Mouse (Mus musculus) bone marrow, adult 2 months (tissue): ENCODE measurements around the gene Gpr50. TPM values are rescaled to one million over a fixed set of nuclear protein-coding genes. Genes with fewer than 3 reads are reported as not detected.

Experiments
- H3K27ac ChIP-seq: fragments of 200-500 bp; 2 replicates; pipeline ENCODE4 v1.5.1; 2012; ENCODE audit warnings: low read depth, mild to moderate bottlenecking, control low read depth, inconsistent platforms, low read length; ENCODE audit not compliant: control insufficient read depth, poor library complexity, insufficient read depth
- H3K4me1 ChIP-seq: fragments of 200-500 bp; 2 replicates; pipeline ENCODE4 v1.6.1; 2011; ENCODE audit warnings: low read length; ENCODE audit not compliant: control insufficient read depth, insufficient read depth
- H3K4me3 ChIP-seq: fragments of 200-500 bp; replicated peaks from 2 replicates; pipeline ENCODE3; 2011; ENCODE audit warnings: mild to moderate bottlenecking, low read depth, low read length, control low read depth; ENCODE audit not compliant: control insufficient read depth
- CTCF ChIP-seq: fragments of 200-500 bp; IDR thresholded peaks from 2 replicates; pipeline ENCODE4 v1.5.1; 2011; ENCODE audit warnings: low read length, control low read depth; ENCODE audit not compliant: control insufficient read depth, insufficient read depth
- POLR2A ChIP-seq: fragments of 200-500 bp; IDR thresholded peaks from 2 replicates; pipeline ENCODE4 v1.6.1; 2011; ENCODE audit warnings: low read depth, mild to moderate bottlenecking, control low read depth, low read length, borderline replicate concordance; ENCODE audit not compliant: control insufficient read depth
- WGBS: fragments of 180-500 bp; shearing (Covaris S2); methylation state at CpG from one replicate; pipeline ENCODE4 v1.1.7; 2018; 5-methylcytosine and 5-hydroxymethylcytosine counted together
- polyA plus RNA-seq: library from polyadenylated mRNA; stranded (reverse); fragments of >200 nt; gene quantifications from 2 replicates; pipeline ENCODE4 v1.2.4, GENCODE M21; 2011; ENCODE audit warnings: low replicate concordance; ENCODE audit not compliant: missing spikeins, insufficient read depth, insufficient read length

Gene Gpr50
- polyA plus RNA-seq, 1 experiment, result not detected

- TF ChIP-seq CTCF, result no peak
- TF ChIP-seq POLR2A, result no peak
- 42% methylated on average over 8 of the region's 8 CpGs for WGBS
- Histone ChIP-seq H3K4me1 (no peaks in the 10 kb centered on the region), H3K4me3 (no peak overlapping the region), H3K27ac (no peak overlapping the region)
Measured at GRCm38 (mm10) chrX:71649993-71650392, 13.5 kb upstream of the Gpr50 start.

DNA sequence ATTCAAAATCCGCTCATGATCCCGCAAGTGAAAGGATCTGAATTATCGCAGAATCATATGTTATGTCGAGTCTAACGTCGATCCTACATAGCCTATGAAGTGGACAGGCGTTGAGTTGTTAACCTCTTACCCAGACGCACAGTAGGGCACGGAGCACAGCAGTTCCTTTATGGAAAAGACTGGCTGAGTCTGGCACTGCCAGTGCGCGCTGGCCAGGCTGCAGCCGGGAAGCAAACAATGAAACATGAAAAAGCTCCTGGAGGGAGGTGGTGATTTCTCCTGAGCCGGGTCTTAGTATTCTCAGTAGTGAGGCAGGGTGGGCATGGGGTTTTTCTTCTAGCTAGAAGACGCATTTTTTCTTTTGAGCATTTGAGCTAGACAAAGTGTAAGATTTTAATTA, 1.7 kb upstream of the Gpr50 start:
- H3K4me3 ChIP-seq, result no peak overlapping the region
- H3K27ac ChIP-seq, result no peak overlapping the region
- no peaks in the 10 kb centered on the region for H3K4me1 ChIP-seq
- WGBS, result 16% methylated on average over 14 of the region's 14 CpGs
- TF ChIP-seq CTCF (no peak), POLR2A (no peak)

GRCm38 (mm10) chrX:71663871-71664687, 612 bp downstream of the Gpr50 start:
- 19% methylated on average over 75 of the region's 76 CpGs for WGBS
- TF ChIP-seq CTCF (no peak), POLR2A (no peak)
- Histone ChIP-seq H3K27ac (no peak overlapping the region), H3K4me3 (no peak overlapping the region), H3K4me1 (no peaks in the 10 kb centered on the region)

DNA sequence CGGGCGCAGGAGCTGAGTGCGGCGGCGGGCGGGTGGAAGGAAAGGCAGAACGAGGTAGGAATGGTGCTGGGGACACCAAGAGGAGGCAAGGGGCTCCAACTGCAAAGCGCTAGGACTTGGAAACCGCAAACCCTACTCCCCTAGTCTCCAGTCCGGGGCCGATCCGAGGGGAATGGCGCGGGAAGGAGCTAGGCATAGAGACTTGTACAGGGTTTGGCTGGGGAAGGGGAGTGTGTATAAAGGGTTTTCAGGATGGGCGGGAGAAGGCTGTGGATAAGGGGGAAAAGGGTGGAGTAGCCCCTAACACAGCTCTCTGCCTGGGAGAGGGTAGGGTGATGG, 1.2 kb downstream of the Gpr50 start:
- Histone ChIP-seq H3K4me3 (no peak overlapping the region), H3K27ac (no peak overlapping the region), H3K4me1 (no peaks in the 10 kb centered on the region)
- no peak for TF ChIP-seq CTCF
- TF ChIP-seq POLR2A, result no peak
- 21% methylated on average over 15 of the region's 15 CpGs for WGBS

GRCm38 (mm10) chrX:71670254-71670653, 6.8 kb downstream of the Gpr50 start:
- Histone ChIP-seq H3K4me1 (no peaks in the 10 kb centered on the region), H3K27ac (no peak overlapping the region), H3K4me3 (no peak overlapping the region)
- 45% methylated on average over 6 of the region's 6 CpGs for WGBS
- no peak for TF ChIP-seq CTCF
- no peak for TF ChIP-seq POLR2A

GRCm38 (mm10) chrX:71700817-71701469, 37.5 kb downstream of the Gpr50 start:
- WGBS, result 29% methylated on average over 6 of the region's 6 CpGs
- Histone ChIP-seq H3K4me3 (no peak overlapping the region), H3K27ac (no peak overlapping the region), H3K4me1 (no peaks in the 10 kb centered on the region)
- TF ChIP-seq POLR2A (no peak), CTCF (no peak)

Other genes starting within 250 kb of the Gpr50 start
- gene Cd99l2, start 170.8 kb upstream of the Gpr50 start, polyA plus RNA-seq, result 5.6 and 6.2 TPM in 2 replicates
- gene Hmgb3, start 107.7 kb upstream of the Gpr50 start, polyA plus RNA-seq, result 134 and 162 TPM in 2 replicates
- 4.7 and 11.4 TPM in 2 replicates for gene Vma21, start 152.3 kb downstream of the Gpr50 start, polyA plus RNA-seq